Comparison of ENCODE assay signal across 30 mouse cellular contexts in genomic region chr13:40740727-40741360, GRCm38 (mm10). TPM values are rescaled to one million over a fixed set of nuclear protein-coding genes. Genes with fewer than 3 reads are reported as not detected.
A peak's percentile ranks its signal among the peaks of the same experiment; 100 is the strongest.
DNase-seq lines count a peak whose midpoint lies in the region; ATAC-seq lines count a peak whose summit lies in the region.
"Had no signal": no experiment of that assay in that cellular context is flagged by ENCODE, and none has a peak within 500 bp of the region (broad histone marks: within the 10 kb centered on the region; RNA-seq: fewer than 3 reads in every experiment).

No protein-coding gene starts in this region.

- H3K9ac ChIP-seq in forebrain, embryonic 13.5 days = no peak overlapping the region
- H3K9ac ChIP-seq in intestine, embryonic 14.5 days (ENCODE audit: low read length) = no peak overlapping the region
- no peak overlapping the region for H3K9ac ChIP-seq in intestine, embryonic 15.5 days
- no peak overlapping the region for H3K9ac ChIP-seq in embryonic facial prominence, embryonic 11.5 days (replicated peaks; ENCODE audit: low read length)
- H3K9ac ChIP-seq in limb, embryonic 11.5 days (ENCODE audit: low read length) = no peak overlapping the region
- H3K9ac ChIP-seq: forebrain, embryonic 12.5 days; heart, embryonic 12.5 days; limb, embryonic 12.5 days; liver, embryonic 15.5 days; lung, embryonic 14.5 days; neural tube, embryonic 12.5 days had no signal

- peaks cover 6% of the 10 kb centered on the region; the same call in 1 of the 2 replicates for H3K9me3 ChIP-seq in forebrain, embryonic 10.5 days
- H3K9me3 ChIP-seq in forebrain, embryonic 13.5 days (replicated peaks) = 0 out of 2 replicates have a peak, but pooled peaks cover 4% of the 10 kb centered on the region
- H3K9me3 ChIP-seq in intestine, embryonic 14.5 days (ENCODE audit: control insufficient read depth, low read length) = peaks cover 4% of the 10 kb centered on the region; the same call in 1 of the 2 replicates
- H3K9me3 ChIP-seq in intestine, embryonic 15.5 days = no peaks in the 10 kb centered on the region
- H3K9me3 ChIP-seq in embryonic facial prominence, embryonic 11.5 days (replicated peaks; ENCODE audit: control insufficient read depth, low read length) = no peaks in the 10 kb centered on the region
- H3K9me3 ChIP-seq in limb, embryonic 11.5 days (ENCODE audit: control insufficient read depth, low read length) = no peaks in the 10 kb centered on the region
- H3K9me3 ChIP-seq: G1E; liver, embryonic 15.5 days had no signal

- ATAC-seq in forebrain, embryonic 13.5 days = no peak
- no peak for ATAC-seq in intestine, embryonic 14.5 days (replicated peaks; ENCODE audit: low FRiP score, low TSS enrichment, low read depth)
- ATAC-seq in intestine, embryonic 15.5 days = no peak
- no peak for ATAC-seq in embryonic facial prominence, embryonic 11.5 days (replicated peaks; ENCODE audit: insufficient number of reproducible peaks, low FRiP score, low TSS enrichment, low read depth)
- ATAC-seq in limb, embryonic 11.5 days (ENCODE audit: insufficient number of reproducible peaks, low FRiP score, low TSS enrichment, low read depth) = no peak
- ATAC-seq: hindbrain, embryonic 16.5 days; intestine, embryonic 16.5 days; midbrain, embryonic 16.5 days; Patski had no signal

- 1% methylated on average over 19 of the region's 19 CpGs for WGBS in forebrain, embryonic 10.5 days
- WGBS in forebrain, embryonic 13.5 days = 3% methylated on average over 19 of the region's 19 CpGs
- 1% methylated on average over 19 of the region's 19 CpGs for WGBS in intestine, embryonic 14.5 days
- WGBS in intestine, embryonic 15.5 days = 2% methylated on average over 19 of the region's 19 CpGs
- 2% methylated on average over 19 of the region's 19 CpGs for WGBS in embryonic facial prominence, embryonic 11.5 days
- WGBS in limb, embryonic 11.5 days = 2% methylated on average over 19 of the region's 19 CpGs

- H3K4me3 ChIP-seq in forebrain, embryonic 10.5 days = no peak overlapping the region
- no peak overlapping the region for H3K4me3 ChIP-seq in forebrain, embryonic 13.5 days
- H3K4me3 ChIP-seq in intestine, embryonic 14.5 days (ENCODE audit: low read depth, low read length) = no peak overlapping the region
- H3K4me3 ChIP-seq in intestine, embryonic 15.5 days (replicated peaks) = no peak overlapping the region
- no peak overlapping the region for H3K4me3 ChIP-seq in embryonic facial prominence, embryonic 11.5 days (ENCODE audit: low read depth, low read length)
- no peak overlapping the region for H3K4me3 ChIP-seq in limb, embryonic 11.5 days (ENCODE audit: low read depth, low read length)
- H3K4me3 ChIP-seq: forebrain, embryonic 12.5 days; heart, embryonic 12.5 days; limb, embryonic 12.5 days; liver, embryonic 15.5 days; neural tube, embryonic 12.5 days had no signal

- peak; percentile 27 for DNase-seq in forebrain, embryonic 10.5 days (ENCODE audit: extremely low spot score, low spot score)
- DNase-seq in intestine, embryonic 14.5 days (ENCODE audit: low spot score) = peak; percentile 57
- peak; percentile 13 for DNase-seq in embryonic facial prominence, embryonic 11.5 days (ENCODE audit: low spot score)
- DNase-seq in limb, embryonic 11.5 days (ENCODE audit: low spot score) = peak; percentile 44
- no peak for DNase-seq in right cerebral cortex, adult 2 months (ENCODE audit: low spot score in 2 of 2)
- DNase-seq: adrenal gland, postnatal 14 days; cerebellum, adult 18-20 months; cerebellum, postnatal 10 days; gastrocnemius, postnatal 14 days; kidney, adult 8-10 months; kidney, postnatal 4 days; layer of hippocampus, postnatal 36 days; lung, embryonic 14.5 days; lung, postnatal 14 days; right cerebral cortex, postnatal 14 days; thymus, postnatal 4 days had no signal

- peaks cover 37% of the 10 kb centered on the region for H3K4me1 ChIP-seq in forebrain, embryonic 10.5 days
- H3K4me1 ChIP-seq in forebrain, embryonic 13.5 days = peaks cover 6% of the 10 kb centered on the region; the same call in 1 of the 2 replicates
- H3K4me1 ChIP-seq in intestine, embryonic 14.5 days (replicated peaks; ENCODE audit: control insufficient read depth, insufficient read depth, low read length) = no peaks in the 10 kb centered on the region
- peaks cover 9% of the 10 kb centered on the region for H3K4me1 ChIP-seq in intestine, embryonic 15.5 days (replicated peaks)
- H3K4me1 ChIP-seq in embryonic facial prominence, embryonic 11.5 days (ENCODE audit: control insufficient read depth, insufficient read depth, low read length) = peaks cover 4% of the 10 kb centered on the region; the same call in 1 of the 2 replicates
- H3K4me1 ChIP-seq in limb, embryonic 11.5 days (ENCODE audit: control insufficient read depth, insufficient read depth, low read length) = peaks cover 9% of the 10 kb centered on the region; the same call in 1 of the 2 replicates
- H3K4me1 ChIP-seq: forebrain, embryonic 12.5 days; liver, embryonic 15.5 days had no signal

- no peaks in the 10 kb centered on the region for H3K36me3 ChIP-seq in forebrain, embryonic 10.5 days (replicated peaks)
- no peaks in the 10 kb centered on the region for H3K36me3 ChIP-seq in forebrain, embryonic 13.5 days (ENCODE audit: poor library complexity, severe bottlenecking)
- H3K36me3 ChIP-seq in intestine, embryonic 14.5 days (ENCODE audit: control insufficient read depth, insufficient read depth, low read length) = no peaks in the 10 kb centered on the region
- no peaks in the 10 kb centered on the region for H3K36me3 ChIP-seq in intestine, embryonic 15.5 days
- H3K36me3 ChIP-seq in embryonic facial prominence, embryonic 11.5 days (replicated peaks; ENCODE audit: control insufficient read depth, insufficient read depth, low read depth, low read length) = no peaks in the 10 kb centered on the region
- no peaks in the 10 kb centered on the region for H3K36me3 ChIP-seq in limb, embryonic 11.5 days (ENCODE audit: control insufficient read depth, insufficient read depth, low read length)
- H3K36me3 ChIP-seq: forebrain, embryonic 12.5 days; G1E; heart, embryonic 12.5 days; limb, embryonic 12.5 days; liver, embryonic 15.5 days; neural tube, embryonic 12.5 days had no signal

- peaks cover 100% of the 10 kb centered on the region for H3K27me3 ChIP-seq in forebrain, embryonic 10.5 days (ENCODE audit: poor library complexity, severe bottlenecking)
- peaks cover 100% of the 10 kb centered on the region for H3K27me3 ChIP-seq in forebrain, embryonic 13.5 days
- peaks cover 100% of the 10 kb centered on the region for H3K27me3 ChIP-seq in intestine, embryonic 14.5 days (replicated peaks; ENCODE audit: control insufficient read depth, insufficient read depth, low read length)
- H3K27me3 ChIP-seq in intestine, embryonic 15.5 days (replicated peaks) = peaks cover 96% of the 10 kb centered on the region
- peaks cover 83% of the 10 kb centered on the region for H3K27me3 ChIP-seq in embryonic facial prominence, embryonic 11.5 days (ENCODE audit: control insufficient read depth, insufficient read depth, low read length)
- peaks cover 97% of the 10 kb centered on the region for H3K27me3 ChIP-seq in limb, embryonic 11.5 days (ENCODE audit: control insufficient read depth, insufficient read depth, low read length)
- H3K27me3 ChIP-seq: Patski had no signal

- H3K27ac ChIP-seq in forebrain, embryonic 10.5 days = no peak overlapping the region
- H3K27ac ChIP-seq in forebrain, embryonic 13.5 days = no peak overlapping the region
- H3K27ac ChIP-seq in intestine, embryonic 14.5 days (ENCODE audit: low read depth) = no peak overlapping the region
- no peak overlapping the region for H3K27ac ChIP-seq in intestine, embryonic 15.5 days
- no peak overlapping the region for H3K27ac ChIP-seq in embryonic facial prominence, embryonic 11.5 days (replicated peaks; ENCODE audit: low read depth, low read length)
- H3K27ac ChIP-seq in limb, embryonic 11.5 days (replicated peaks; ENCODE audit: low read depth, low read length) = no peak overlapping the region
- H3K27ac ChIP-seq: forebrain, embryonic 12.5 days; kidney, postnatal 0 days; limb, embryonic 12.5 days; liver, embryonic 15.5 days; neural tube, embryonic 12.5 days had no signal

- H3K4me2 ChIP-seq in forebrain, embryonic 13.5 days = no peak overlapping the region
- no peak overlapping the region for H3K4me2 ChIP-seq in intestine, embryonic 14.5 days (ENCODE audit: low read length)
- H3K4me2 ChIP-seq in intestine, embryonic 15.5 days (replicated peaks) = no peak overlapping the region
- H3K4me2 ChIP-seq in embryonic facial prominence, embryonic 11.5 days (ENCODE audit: low read depth, low read length) = no peak overlapping the region
- H3K4me2 ChIP-seq in limb, embryonic 11.5 days (ENCODE audit: low read depth, severe bottlenecking) = no peak overlapping the region
- H3K4me2 ChIP-seq: forebrain, embryonic 12.5 days; heart, embryonic 12.5 days; limb, embryonic 12.5 days; liver, embryonic 15.5 days; lung, embryonic 14.5 days; neural tube, embryonic 12.5 days had no signal

RNA-seq across cellular contexts. Expression of gene Tfap2a, which starts 2.7 kb away (rescaled TPM):
- 5.1 and 5.3 TPM in 2 replicates for polyA plus RNA-seq in forebrain, embryonic 10.5 days (2016; fragmentation: Nextera tagmentation; extraction: Ambion mirVana)
- 0.46 and 0.73 TPM in 2 replicates for polyA plus RNA-seq in forebrain, embryonic 13.5 days (2015; fragmentation: Nextera tagmentation; extraction: Ambion mirVana)
- polyA plus RNA-seq in intestine, embryonic 14.5 days (2014; fragmentation: Nextera tagmentation; extraction: Ambion mirVana) = 0.31 and 0.32 TPM in 2 replicates
- polyA plus RNA-seq in intestine, embryonic 15.5 days (2015; fragmentation: Nextera tagmentation; extraction: Ambion mirVana) = 0.19 and 0.21 TPM in 2 replicates
- 7.7 and 8.4 TPM in 2 replicates for polyA plus RNA-seq in embryonic facial prominence, embryonic 11.5 days (2014; fragmentation: Nextera tagmentation; extraction: Ambion mirVana)
- polyA plus RNA-seq in limb, embryonic 11.5 days (2014; fragmentation: Nextera tagmentation; extraction: Ambion mirVana) = 7.2 and 7.3 TPM in 2 replicates
- polyA plus RNA-seq: heart, postnatal 0 days; liver, embryonic 15.5 days had no signal

Comparison
In these comparisons a context has a peak if more than half of its experiments do, and no peak if none do; other contexts are left out.
1. DNase-seq: peak in forebrain, embryonic 10.5 days (single experiment), intestine, embryonic 14.5 days (single experiment), embryonic facial prominence, embryonic 11.5 days (single experiment) and limb, embryonic 11.5 days (single experiment); none in right cerebral cortex, adult 2 months (0 of 2).